Mouse (Mus musculus): Measurements from ENCODE around the gene Wnt10a.

- TF ChIP-seq CTCF (conservative IDR thresholded peaks at IDR 0.05; ENCODE audit: insufficient read depth, insufficient read length, low read depth, low read length) (no peak), POLR2A (IDR thresholded peaks at IDR 0.05; ENCODE audit: low read depth, low read length) (no peak)
Measured at GRCm38 (mm10) chr1:74851001-74851775, 59.9 kb downstream of the Wnt10a start.
